Mouse (Mus musculus) liver, postnatal 0 days (tissue): ENCODE results near the gene Clasp1.

ENCODE experiments used
- CTCF ChIP-seq: sonication (generic); IDR thresholded peaks from 2 replicates; pipeline ENCODE4 v1.5.1; 2016; ENCODE audit warnings: antibody characterized with exemption, low read depth
- EP300 ChIP-seq: IDR thresholded peaks from 2 replicates; pipeline ENCODE4 v1.6.1; 2016; ENCODE audit warnings: antibody characterized with exemption, low read depth, mild to moderate bottlenecking

DNA sequence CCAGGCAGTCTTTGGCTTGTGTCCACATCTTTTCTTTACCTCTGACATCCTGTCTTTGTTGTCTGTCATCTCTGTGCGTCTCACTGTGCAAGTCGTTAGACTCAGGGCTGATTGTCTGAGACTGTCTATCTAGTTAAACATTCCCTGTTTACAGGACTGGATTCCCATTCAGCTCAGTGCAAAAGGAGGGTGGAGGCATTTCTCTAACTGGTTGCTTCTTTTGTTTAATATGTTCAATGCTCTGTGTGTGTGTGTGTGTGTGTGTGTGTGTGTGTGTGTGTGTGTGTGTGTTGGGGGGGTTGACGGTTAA, 261.9 kb downstream of the Clasp1 start:
- TF ChIP-seq CTCF = no peak
- TF ChIP-seq EP300 = no peak
